ENCODE assay signal across 14 mouse cellular contexts in the genomic region with DNA sequence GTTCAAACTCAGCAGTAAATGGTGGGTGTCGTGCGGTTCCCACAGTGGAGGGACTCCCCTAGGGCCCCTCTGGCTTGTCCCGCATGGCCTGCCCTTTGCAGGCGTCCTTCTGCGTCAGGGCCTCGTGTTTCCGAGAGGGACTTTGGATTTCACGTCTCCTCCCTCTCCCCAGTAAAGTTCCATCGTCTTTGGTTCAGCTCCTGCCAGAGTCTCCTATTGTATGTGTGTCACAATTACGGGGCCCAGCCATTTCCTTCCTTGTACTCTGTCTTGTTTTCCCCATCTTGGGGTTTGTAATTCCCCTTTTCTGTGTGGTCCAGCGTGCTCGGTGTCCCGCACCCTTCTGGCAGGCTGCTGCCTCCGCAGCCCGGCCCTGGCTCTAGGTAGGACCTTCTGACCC. TPM values are rescaled to one million over a fixed set of nuclear protein-coding genes. Genes with fewer than 3 reads are reported as not detected.
A peak's percentile ranks its signal among the peaks of the same experiment; 100 is the strongest.
DNase-seq lines count a peak whose midpoint lies in the region; ATAC-seq and TF ChIP-seq lines count a peak whose summit lies in the region.
"Had no signal": no experiment of that assay in that cellular context is flagged by ENCODE, and none has a peak within 500 bp of the region (broad histone marks: within the 10 kb centered on the region; RNA-seq: fewer than 3 reads in every experiment).

No protein-coding gene starts in this region.

- H3K9ac ChIP-seq in kidney, embryonic 15.5 days = no peak overlapping the region
- no peak overlapping the region for H3K9ac ChIP-seq in embryonic facial prominence, embryonic 13.5 days

- no peaks in the 10 kb centered on the region for H3K27me3 ChIP-seq in kidney, embryonic 15.5 days
- H3K27me3 ChIP-seq in embryonic facial prominence, embryonic 13.5 days = no peaks in the 10 kb centered on the region
- H3K27me3 ChIP-seq: CH12.LX had no signal

- no peak for DNase-seq in kidney, adult 18-20 months
- DNase-seq in lung, postnatal 36 days = peak; percentile 54
- no peak for DNase-seq in right cerebral cortex, adult 2 months (ENCODE audit: low spot score in 2 of 2)
- DNase-seq in adrenal gland, adult 18-20 months (ENCODE audit: low spot score in 2 of 2) = no peak
- DNase-seq: adrenal gland, postnatal 14 days; cerebellum, adult 18-20 months; layer of hippocampus, adult 9-11 months; thymus, postnatal 25 days had no signal

- H3K4me2 ChIP-seq in kidney, embryonic 15.5 days = no peak overlapping the region
- no peak overlapping the region for H3K4me2 ChIP-seq in embryonic facial prominence, embryonic 13.5 days

- H3K4me1 ChIP-seq in kidney, embryonic 15.5 days = peaks cover 78% of the 10 kb centered on the region
- H3K4me1 ChIP-seq in bone marrow, adult 2 months (ENCODE audit: control insufficient read depth, insufficient read depth, low read length) = peaks cover 15% of the 10 kb centered on the region
- H3K4me1 ChIP-seq in embryonic facial prominence, embryonic 13.5 days = peaks cover 84% of the 10 kb centered on the region

- 57% methylated on average over 15 of the region's 15 CpGs for WGBS in kidney, embryonic 15.5 days
- 16% methylated on average over 15 of the region's 15 CpGs for WGBS in bone marrow, adult 2 months
- 69% methylated on average over 15 of the region's 15 CpGs for WGBS in embryonic facial prominence, embryonic 13.5 days

- H3K4me3 ChIP-seq in kidney, embryonic 15.5 days (replicated peaks) = no peak overlapping the region
- peak overlapping the region; percentile 55 for H3K4me3 ChIP-seq in bone marrow, adult 2 months (replicated peaks; ENCODE audit: control insufficient read depth, low read depth, low read length)
- H3K4me3 ChIP-seq in embryonic facial prominence, embryonic 13.5 days = no peak overlapping the region
- H3K4me3 ChIP-seq: myocyte had no signal

- ATAC-seq in kidney, embryonic 15.5 days (replicated peaks; ENCODE audit: low FRiP score) = no peak
- ATAC-seq in embryonic facial prominence, embryonic 13.5 days (ENCODE audit: insufficient number of reproducible peaks, insufficient read depth, low FRiP score, low TSS enrichment, low read depth) = no peak
- ATAC-seq: forebrain, embryonic 14.5 days had no signal

- peaks cover 3% of the 10 kb centered on the region; the same call in 1 of the 2 replicates for H3K36me3 ChIP-seq in kidney, embryonic 15.5 days
- H3K36me3 ChIP-seq in embryonic facial prominence, embryonic 13.5 days = peaks cover 1% of the 10 kb centered on the region; the same call in 1 of the 2 replicates

- peak; percentile 32; the same call in 1 of the 2 replicates for TF ChIP-seq POLR2A in bone marrow, adult 2 months (IDR thresholded peaks at IDR 0.05; ENCODE audit: borderline replicate concordance, control insufficient read depth, low read depth, low read length)

- no peaks in the 10 kb centered on the region for H3K9me3 ChIP-seq in kidney, embryonic 15.5 days (replicated peaks)
- no peaks in the 10 kb centered on the region for H3K9me3 ChIP-seq in embryonic facial prominence, embryonic 13.5 days

- peak overlapping the region; percentile 52 for H3K27ac ChIP-seq in kidney, embryonic 15.5 days
- H3K27ac ChIP-seq in bone marrow, adult 2 months (ENCODE audit: control insufficient read depth, insufficient read depth, low read depth, low read length, poor library complexity) = peak overlapping the region; percentile 90
- H3K27ac ChIP-seq in embryonic facial prominence, embryonic 13.5 days = 0 out of 2 replicates have a peak overlapping the region, but pooled peaks have one; percentile 11

- no peak for TF ChIP-seq CTCF in bone marrow, adult 2 months (IDR thresholded peaks at IDR 0.05; ENCODE audit: control insufficient read depth, insufficient read depth, low read length)

RNA-seq across cellular contexts. Expression of a gene that starts 20.2 kb away (rescaled TPM):
- polyA plus RNA-seq in kidney, embryonic 15.5 days (2015; fragmentation: Nextera tagmentation; extraction: Ambion mirVana) = 10.2 and 12.9 TPM in 2 replicates
- polyA plus RNA-seq in bone marrow, adult 2 months (2011; ENCODE audit: insufficient read depth, insufficient read length, low replicate concordance, missing spikeins) = 16.5 and 22.8 TPM in 2 replicates
- 8.9 and 9.7 TPM in 2 replicates for polyA plus RNA-seq in embryonic facial prominence, embryonic 13.5 days (2015; fragmentation: Nextera tagmentation; extraction: Ambion mirVana)
- 10 to 100 TPM; 15.4 to 18.1 TPM for total RNA-seq in adrenal gland, adult 18-20 months (2021)

RNA-seq across cellular contexts. Expression of a gene that starts 42.2 kb away (rescaled TPM):
- polyA plus RNA-seq in kidney, embryonic 15.5 days (2015; fragmentation: Nextera tagmentation; extraction: Ambion mirVana) = 6.4 and 7.7 TPM in 2 replicates
- 5.7 and 9.1 TPM in 2 replicates for polyA plus RNA-seq in bone marrow, adult 2 months (2011; ENCODE audit: insufficient read depth, insufficient read length, low replicate concordance, missing spikeins)
- 5.0 and 6.3 TPM in 2 replicates for polyA plus RNA-seq in embryonic facial prominence, embryonic 13.5 days (2015; fragmentation: Nextera tagmentation; extraction: Ambion mirVana)
- 10 to 100 TPM; 17.9 to 22.1 TPM for total RNA-seq in adrenal gland, adult 18-20 months (2021)

Comparison
In these comparisons a context has a peak if more than half of its experiments do, and no peak if none do; other contexts are left out.
1. H3K27ac ChIP-seq: peak in every context shown above with its lines; median percentile 90 in bone marrow, adult 2 months; 52 in kidney, embryonic 15.5 days; 11 in embryonic facial prominence, embryonic 13.5 days.